Mouse (Mus musculus): ENCODE data around the gene Gm10959. TPM values are rescaled to one million over a fixed set of nuclear protein-coding genes. Genes with fewer than 3 reads are reported as not detected.
A peak's percentile ranks its signal among the peaks of the same experiment; 100 is the strongest.

The Gm10959 gene
- polyA plus RNA-seq, 1 experiment: not detected

GRCm38 (mm10) chr3:122895189-122895731, 23.9 kb downstream of the Gm10959 start:
- no peak for DNase-seq
- Histone ChIP-seq H3K4me3 (replicated peaks; ENCODE audit: extremely low read depth, low read depth, low read length) (no peak overlapping the region), H3K4me1 (ENCODE audit: control insufficient read depth, insufficient read depth, low read length) (no peaks in the 10 kb centered on the region)
- 55% methylated on average over 11 of the region's 11 CpGs for WGBS
- TF ChIP-seq CTCF (IDR thresholded peaks at IDR 0.05; ENCODE audit: insufficient read depth, low read length): no peak
- no peak for TF ChIP-seq POLR2A (IDR thresholded peaks at IDR 0.05; ENCODE audit: borderline replicate concordance, extremely low read depth, low read depth, low read length)

GRCm38 (mm10) chr3:122894772-122895171, 24.4 kb downstream of the Gm10959 start, which contains the start of gene Fabp2:
Gene Fabp2 (plus strand): TSS chr3:122895072.
- DNase-seq: no peak
- TF ChIP-seq POLR2A (IDR thresholded peaks at IDR 0.05; ENCODE audit: borderline replicate concordance, extremely low read depth, low read depth, low read length) (no peak), CTCF (IDR thresholded peaks at IDR 0.05; ENCODE audit: insufficient read depth, low read length) (no peak)

GRCm38 (mm10) chr3:122888371-122888819, 30.8 kb downstream of the Gm10959 start:
- 51% methylated on average over 5 of the region's 5 CpGs for WGBS
- TF ChIP-seq CTCF (IDR thresholded peaks at IDR 0.05; ENCODE audit: insufficient read depth, low read length) (no peak), POLR2A (IDR thresholded peaks at IDR 0.05; ENCODE audit: borderline replicate concordance, extremely low read depth, low read depth, low read length) (no peak)
- peak; percentile 10 for DNase-seq
- no peaks in the 10 kb centered on the region; the same call in 1 of the 2 replicates for H3K4me1 ChIP-seq (ENCODE audit: control insufficient read depth, insufficient read depth, low read length)
- no peak overlapping the region for H3K4me3 ChIP-seq (replicated peaks; ENCODE audit: extremely low read depth, low read depth, low read length)

More at GRCm38 (mm10) chr3:122894772-122895171, 24.4 kb downstream of the Gm10959 start, which contains the start of gene Fabp2:
- 91% methylated on average over 3 of the region's 3 CpGs for WGBS
- Histone ChIP-seq H3K4me3 (replicated peaks; ENCODE audit: extremely low read depth, low read depth, low read length) (no peak within 1 kb of the TSS), H3K4me1 (ENCODE audit: control insufficient read depth, insufficient read depth, low read length) (no peaks in the 10 kb centered on the region)

GRCm38 (mm10) chr3:122887505-122888301, 31.5 kb downstream of the Gm10959 start:
- DNase-seq: no peak

GRCm38 (mm10) chr3:122878705-122879315, 40.4 kb downstream of the Gm10959 start:
- H3K4me3 ChIP-seq (replicated peaks; ENCODE audit: extremely low read depth, low read depth, low read length): no peak overlapping the region
- TF ChIP-seq POLR2A (IDR thresholded peaks at IDR 0.05; ENCODE audit: borderline replicate concordance, extremely low read depth, low read depth, low read length) (no peak), CTCF (IDR thresholded peaks at IDR 0.05; ENCODE audit: insufficient read depth, low read length) (no peak)
- 86% methylated on average over 8 of the region's 8 CpGs for WGBS
- no peaks in the 10 kb centered on the region for H3K4me1 ChIP-seq (ENCODE audit: control insufficient read depth, insufficient read depth, low read length)
- no peak for DNase-seq

More at GRCm38 (mm10) chr3:122887505-122888301, 31.5 kb downstream of the Gm10959 start:
- H3K4me1 ChIP-seq (ENCODE audit: control insufficient read depth, insufficient read depth, low read length): no peaks in the 10 kb centered on the region; the same call in 1 of the 2 replicates
- TF ChIP-seq POLR2A (IDR thresholded peaks at IDR 0.05; ENCODE audit: borderline replicate concordance, extremely low read depth, low read depth, low read length): no peak
- TF ChIP-seq CTCF (IDR thresholded peaks at IDR 0.05; ENCODE audit: insufficient read depth, low read length): no peak
- H3K4me3 ChIP-seq (replicated peaks; ENCODE audit: extremely low read depth, low read depth, low read length): no peak overlapping the region
- 56% methylated on average over 4 of the region's 4 CpGs for WGBS

- TF ChIP-seq POLR2A (IDR thresholded peaks at IDR 0.05; ENCODE audit: borderline replicate concordance, extremely low read depth, low read depth, low read length) (no peak), CTCF (IDR thresholded peaks at IDR 0.05; ENCODE audit: insufficient read depth, low read length) (no peak)
- H3K4me3 ChIP-seq (replicated peaks; ENCODE audit: extremely low read depth, low read depth, low read length): no peak overlapping the region
- WGBS: 80% methylated on average over 3 of the region's 3 CpGs
- H3K4me1 ChIP-seq (ENCODE audit: control insufficient read depth, insufficient read depth, low read length): no peaks in the 10 kb centered on the region
- no peak for DNase-seq
These were observed 41.6 kb downstream of the Gm10959 start for GRCm38 (mm10) chr3:122877543-122877942.

- WGBS: 93% methylated on average over 2 of the region's 2 CpGs
- DNase-seq: no peak
- H3K4me3 ChIP-seq (replicated peaks; ENCODE audit: extremely low read depth, low read depth, low read length): no peak overlapping the region
These were observed 42.3 kb downstream of the Gm10959 start for GRCm38 (mm10) chr3:122876870-122877269.

GRCm38 (mm10) chr3:122871596-122871995, 47.6 kb downstream of the Gm10959 start:
- WGBS: 78% methylated on average over 1 of the region's 1 CpGs
- DNase-seq: no peak
- TF ChIP-seq POLR2A (IDR thresholded peaks at IDR 0.05; ENCODE audit: borderline replicate concordance, extremely low read depth, low read depth, low read length) (no peak), CTCF (IDR thresholded peaks at IDR 0.05; ENCODE audit: insufficient read depth, low read length) (no peak)
- H3K4me1 ChIP-seq (ENCODE audit: control insufficient read depth, insufficient read depth, low read length): no peaks in the 10 kb centered on the region
- no peak overlapping the region for H3K4me3 ChIP-seq (replicated peaks; ENCODE audit: extremely low read depth, low read depth, low read length)

More at GRCm38 (mm10) chr3:122876870-122877269, 42.3 kb downstream of the Gm10959 start:
- TF ChIP-seq CTCF (IDR thresholded peaks at IDR 0.05; ENCODE audit: insufficient read depth, low read length) (no peak), POLR2A (IDR thresholded peaks at IDR 0.05; ENCODE audit: borderline replicate concordance, extremely low read depth, low read depth, low read length) (no peak)
- H3K4me1 ChIP-seq (ENCODE audit: control insufficient read depth, insufficient read depth, low read length): no peaks in the 10 kb centered on the region

- 87% methylated on average over 1 of the region's 1 CpGs for WGBS
- no peak for DNase-seq
- Histone ChIP-seq H3K4me1 (ENCODE audit: control insufficient read depth, insufficient read depth, low read length) (no peaks in the 10 kb centered on the region), H3K4me3 (replicated peaks; ENCODE audit: extremely low read depth, low read depth, low read length) (no peak overlapping the region)
- no peak for TF ChIP-seq POLR2A (IDR thresholded peaks at IDR 0.05; ENCODE audit: borderline replicate concordance, extremely low read depth, low read depth, low read length)
- TF ChIP-seq CTCF (IDR thresholded peaks at IDR 0.05; ENCODE audit: insufficient read depth, low read length): no peak
These were observed 50.9 kb downstream of the Gm10959 start for GRCm38 (mm10) chr3:122868270-122868669.

Data from lung, adult 2 months (tissue).